Mouse (Mus musculus) stomach, postnatal 0 days (tissue): ENCODE data around the gene Erg. TPM values are rescaled to one million over a fixed set of nuclear protein-coding genes. Genes with fewer than 3 reads are reported as not detected.

ENCODE experiments used
- ATAC-seq: fragments of 200-750 bp; cut with Nextera tagmentation; 2 replicates; pipeline ENCODE4 v1.8.0; 2017; ENCODE audit not compliant: low FRiP score, low TSS enrichment
- DNase-seq: peaks from one replicate; pipeline ENCODE4 v3.0.0-alpha.2; 2016; ENCODE audit warnings: low spot score
- H3K27ac ChIP-seq: fragments of 300-500 bp; sonication (generic); replicated peaks from 2 replicates; pipeline ENCODE4 v1.5.1; 2014; ENCODE audit warnings: mild to moderate bottlenecking, control low read depth
- H3K27me3 ChIP-seq: fragments of 300-500 bp; sonication (generic); 2 replicates; pipeline ENCODE4 v1.6.1; 2014; ENCODE audit warnings: low read length; ENCODE audit not compliant: control insufficient read depth, insufficient read depth
- H3K36me3 ChIP-seq: fragments of 300-500 bp; sonication (generic); 2 replicates; pipeline ENCODE4 v1.6.1; 2014; ENCODE audit warnings: low read length, mixed read lengths; ENCODE audit not compliant: control insufficient read depth, insufficient read depth
- H3K4me1 ChIP-seq: fragments of 300-500 bp; sonication (generic); replicated peaks from 2 replicates; pipeline ENCODE4 v1.6.1; 2014; ENCODE audit warnings: antibody characterized with exemption; ENCODE audit not compliant: control insufficient read depth, insufficient read depth
- H3K4me2 ChIP-seq: fragments of 300-500 bp; sonication (generic); replicated peaks from 2 replicates; pipeline ENCODE4 v1.6.1; 2014; ENCODE audit warnings: low read depth, mild to moderate bottlenecking, control low read depth, moderate library complexity
- H3K4me3 ChIP-seq: fragments of 300-500 bp; sonication (generic); 2 replicates; pipeline ENCODE4 v1.5.1; 2014; ENCODE audit warnings: low read depth, low read length, control low read depth
- H3K9ac ChIP-seq: fragments of 300-500 bp; sonication (generic); 2 replicates; pipeline ENCODE4 v1.6.1; 2014; ENCODE audit warnings: mild to moderate bottlenecking, low read length, control low read depth, mixed read lengths
- H3K9me3 ChIP-seq: fragments of 300-500 bp; sonication (generic); 2 replicates; pipeline ENCODE4 v1.6.1; 2016; ENCODE audit warnings: low read length; ENCODE audit not compliant: control insufficient read depth
- CTCF ChIP-seq: IDR thresholded peaks from 2 replicates; pipeline ENCODE4 v1.5.1; 2016; ENCODE audit warnings: antibody characterized with exemption, low read depth, mild to moderate bottlenecking, moderate library complexity
- EP300 ChIP-seq: optimal IDR thresholded peaks from 2 replicates; pipeline ENCODE3; 2016; ENCODE audit warnings: antibody characterized with exemption
- WGBS: fragments of 180-500 bp; shearing (Covaris S2); extraction: QIAGEN DNeasy Blood & Tissue Kit; methylation state at CpG from one replicate; pipeline ENCODE4 v1.1.7; 2014; 5-methylcytosine and 5-hydroxymethylcytosine counted together
- polyA plus RNA-seq: library from polyadenylated mRNA; unstranded; fragments of >200 nt; fragmentation: Nextera tagmentation; extraction: Ambion mirVana; gene quantifications from 2 replicates; pipeline ENCODE4 v1.2.1, GENCODE M21; 2015

Gene Erg
- polyA plus RNA-seq, 1 experiment from 2014 or later, result 2.1 TPM

DNA sequence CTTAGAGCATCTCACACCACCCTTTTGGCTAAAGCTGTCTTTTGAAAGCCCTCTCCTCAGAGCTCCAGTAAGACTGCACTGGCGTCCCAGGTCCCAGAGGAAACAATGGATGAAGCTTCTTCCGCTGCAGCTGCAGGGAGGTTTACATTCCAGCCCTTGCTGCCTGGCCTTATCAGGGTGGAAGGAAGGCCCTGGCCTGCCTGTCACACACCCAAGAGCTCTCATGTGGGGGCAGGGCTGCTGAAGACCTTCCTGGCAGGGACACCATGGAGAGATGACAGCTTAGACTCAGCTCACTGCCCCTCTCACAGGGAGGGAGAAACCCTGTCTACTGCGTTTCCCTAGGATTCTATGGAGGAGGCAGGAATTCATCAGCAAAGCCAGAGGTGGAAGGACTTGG, 239.2 kb downstream of the Erg start:
- no peaks in the 10 kb centered on the region for H3K4me1 ChIP-seq
- no peak for DNase-seq
- no peaks in the 10 kb centered on the region for H3K36me3 ChIP-seq
- H3K27me3 ChIP-seq, result no peaks in the 10 kb centered on the region
- TF ChIP-seq EP300 (no peak), CTCF (no peak)
- no peak overlapping the region for H3K4me3 ChIP-seq
- ATAC-seq, result peak; percentile 41; the same call in 1 of the 2 replicates
- no peak overlapping the region for H3K4me2 ChIP-seq
- no peak overlapping the region for H3K27ac ChIP-seq
- H3K9ac ChIP-seq, result no peak overlapping the region
- H3K9me3 ChIP-seq, result no peaks in the 10 kb centered on the region
- 22% methylated on average over 3 of the region's 3 CpGs for WGBS

DNA sequence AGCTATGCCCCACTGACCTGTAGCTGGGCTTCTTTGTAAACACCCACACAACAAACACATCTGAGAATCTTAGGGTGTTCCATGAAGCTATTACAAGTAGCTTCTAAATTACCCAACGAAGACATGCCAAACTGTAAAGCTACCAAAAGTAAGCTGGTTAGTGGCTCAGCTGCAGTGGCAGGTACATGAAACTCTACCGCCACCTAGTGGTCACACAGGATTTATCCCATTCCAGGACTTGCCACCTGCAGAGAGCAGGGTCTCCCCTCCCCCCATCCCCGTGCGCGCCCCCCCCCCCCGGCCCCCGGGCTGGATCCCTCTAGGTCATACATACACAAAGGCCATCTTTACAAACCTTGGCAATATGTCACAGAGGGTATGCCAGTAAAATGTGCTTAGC, 240.5 kb downstream of the Erg start:
- H3K9me3 ChIP-seq, result no peaks in the 10 kb centered on the region
- H3K4me1 ChIP-seq, result no peaks in the 10 kb centered on the region
- TF ChIP-seq EP300 (no peak), CTCF (peak; percentile 83)
- H3K4me3 ChIP-seq, result no peak overlapping the region
- H3K27me3 ChIP-seq, result no peaks in the 10 kb centered on the region
- ATAC-seq (no peak), DNase-seq (peak; percentile 80)
- no peak overlapping the region for H3K27ac ChIP-seq
- H3K4me2 ChIP-seq, result no peak overlapping the region
- no peak overlapping the region for H3K9ac ChIP-seq
- WGBS, result 2% methylated on average over 7 of the region's 7 CpGs
- no peaks in the 10 kb centered on the region for H3K36me3 ChIP-seq

DNA sequence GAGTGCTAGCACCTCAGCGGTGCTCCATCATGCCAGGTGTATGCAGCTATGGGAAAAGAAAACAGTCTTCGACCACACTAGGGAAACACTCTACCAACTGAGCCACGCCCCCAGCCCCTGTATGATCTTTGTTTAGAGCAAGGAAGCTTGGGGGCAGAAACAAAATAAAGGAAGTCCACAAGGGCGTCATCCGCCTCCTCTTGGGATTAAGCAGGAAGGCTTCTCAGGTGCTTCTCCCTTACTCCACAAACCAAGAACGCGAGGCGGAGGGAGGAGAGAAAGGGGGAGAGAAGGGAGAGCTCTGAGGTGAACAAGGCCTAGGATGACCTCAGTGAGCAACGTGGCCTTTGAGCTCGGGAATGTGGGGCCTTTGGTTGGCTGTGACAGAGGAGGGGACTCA, 241.4 kb downstream of the Erg start:
- WGBS, result 57% methylated on average over 10 of the region's 10 CpGs
- Histone ChIP-seq H3K4me1 (no peaks in the 10 kb centered on the region), H3K27me3 (no peaks in the 10 kb centered on the region), H3K9me3 (no peaks in the 10 kb centered on the region), H3K27ac (no peak overlapping the region), H3K36me3 (no peaks in the 10 kb centered on the region), H3K9ac (no peak overlapping the region), H3K4me2 (no peak overlapping the region), H3K4me3 (no peak overlapping the region)
- no peak for TF ChIP-seq CTCF
- no peak for TF ChIP-seq EP300
- ATAC-seq, result no peak
- no peak for DNase-seq

DNA sequence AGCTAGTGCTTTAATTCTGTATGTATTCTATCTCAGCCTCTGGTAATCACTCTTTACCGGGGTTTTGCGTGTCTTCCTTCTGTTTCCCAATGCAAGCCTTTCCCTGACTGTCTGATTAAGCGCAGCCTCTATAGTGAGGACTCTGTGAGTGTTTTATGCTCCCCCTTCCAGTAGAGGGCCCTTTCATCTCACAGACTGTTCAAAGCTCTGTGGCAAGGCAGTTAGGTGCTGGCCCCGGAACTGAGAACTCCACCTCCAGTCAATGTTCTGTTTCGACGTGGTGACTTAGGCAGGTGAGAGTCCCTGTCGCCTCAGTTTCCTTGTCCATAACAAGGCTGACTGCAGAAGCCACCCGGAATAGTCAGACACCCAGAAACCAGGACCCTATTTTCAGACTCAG, 244.4 kb downstream of the Erg start:
- Histone ChIP-seq H3K4me3 (no peak overlapping the region), H3K27me3 (no peaks in the 10 kb centered on the region), H3K9me3 (no peaks in the 10 kb centered on the region), H3K36me3 (no peaks in the 10 kb centered on the region), H3K4me2 (no peak overlapping the region), H3K4me1 (no peaks in the 10 kb centered on the region), H3K27ac (0 out of 2 replicates have a peak overlapping the region, but pooled peaks have one; percentile 3), H3K9ac (no peak overlapping the region; the same call in 1 of the 2 replicates)
- DNase-seq (no peak), ATAC-seq (no peak)
- WGBS, result 60% methylated on average over 8 of the region's 8 CpGs
- TF ChIP-seq EP300 (no peak), CTCF (peak; percentile 42; the same call in 1 of the 2 replicates)

DNA sequence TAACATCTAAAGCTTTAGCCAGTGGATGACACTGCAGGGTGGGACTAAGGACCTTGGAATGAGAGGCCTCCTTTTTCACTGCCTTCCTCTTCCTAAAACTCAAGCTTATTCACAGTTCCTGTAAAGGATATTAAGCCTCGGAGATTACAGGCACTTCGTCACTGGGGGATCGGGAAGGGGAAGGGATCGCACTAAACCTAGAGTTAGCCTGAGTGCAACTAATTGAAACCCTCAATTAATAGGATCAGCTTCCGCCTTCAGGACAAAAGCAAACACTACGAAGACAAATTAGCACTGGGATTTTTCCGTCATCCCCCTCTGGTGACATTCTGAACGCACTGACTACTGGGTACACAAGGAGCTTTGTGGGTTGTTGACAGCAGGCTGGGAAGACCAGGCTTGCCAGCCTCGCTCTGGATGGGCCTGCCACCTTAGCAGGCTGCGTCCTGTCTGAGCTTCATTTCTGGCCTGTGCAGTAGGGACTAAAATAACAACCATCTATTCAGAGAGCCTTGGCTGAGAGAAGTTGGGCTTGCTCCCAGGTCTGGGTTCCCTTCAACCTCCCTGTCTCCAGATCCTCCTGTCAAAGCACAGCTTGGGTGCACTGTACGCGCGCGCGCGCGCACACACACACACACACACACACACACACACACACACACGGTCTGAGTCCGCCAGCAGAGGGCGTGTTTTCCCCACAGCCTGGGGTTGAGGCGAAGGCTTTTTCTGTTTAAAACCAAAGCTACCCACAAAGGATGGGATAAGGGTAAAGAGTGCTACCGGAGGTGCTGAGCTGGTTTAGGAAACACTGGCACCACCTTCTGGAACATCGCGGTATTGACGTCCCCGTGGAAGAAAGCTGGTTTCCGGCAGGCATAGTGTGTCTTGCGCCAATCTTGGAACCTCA, 245.3 kb downstream of the Erg start:
- H3K27me3 ChIP-seq, result no peaks in the 10 kb centered on the region
- H3K9ac ChIP-seq, result peak overlapping the region; percentile 18; the same call in 1 of the 2 replicates
- no peaks in the 10 kb centered on the region for H3K36me3 ChIP-seq
- no peak overlapping the region for H3K4me3 ChIP-seq
- peak overlapping the region; percentile 82 for H3K27ac ChIP-seq
- 13% methylated on average over 28 of the region's 28 CpGs for WGBS
- H3K4me1 ChIP-seq, result no peaks in the 10 kb centered on the region
- H3K9me3 ChIP-seq, result no peaks in the 10 kb centered on the region
- ATAC-seq (peak; percentile 92), DNase-seq (peak; percentile 91)
- H3K4me2 ChIP-seq, result peak overlapping the region; percentile 35
- TF ChIP-seq CTCF (peak; percentile 93), EP300 (no peak)

DNA sequence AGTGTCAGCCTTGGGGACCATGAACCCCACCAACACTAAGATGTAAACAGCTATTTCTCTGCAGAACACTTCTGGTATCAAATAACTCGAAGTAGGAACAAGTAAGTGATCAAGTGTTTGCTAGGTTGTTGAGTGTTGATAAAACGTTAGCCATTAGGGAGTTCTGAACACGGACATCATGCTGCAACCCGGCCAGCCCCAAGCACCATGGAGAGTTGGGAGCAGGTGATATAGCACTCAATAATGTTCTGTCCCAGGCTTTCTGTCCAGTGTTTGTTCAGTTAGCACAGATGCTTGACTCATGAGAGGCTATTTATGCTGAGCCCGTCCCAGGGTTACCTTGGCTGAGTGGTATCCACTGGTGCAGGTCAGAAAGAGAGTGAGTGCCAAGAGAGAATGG, 254.2 kb downstream of the Erg start:
- Histone ChIP-seq H3K4me1 (no peaks in the 10 kb centered on the region), H3K4me3 (no peak overlapping the region), H3K9ac (no peak overlapping the region), H3K9me3 (no peaks in the 10 kb centered on the region), H3K4me2 (no peak overlapping the region), H3K36me3 (no peaks in the 10 kb centered on the region), H3K27me3 (no peaks in the 10 kb centered on the region), H3K27ac (no peak overlapping the region)
- ATAC-seq (no peak), DNase-seq (no peak)
- 79% methylated on average over 5 of the region's 5 CpGs for WGBS
- TF ChIP-seq EP300 (no peak), CTCF (no peak)
